Mouse (Mus musculus): ENCODE measurements at regions not wholly inside any gene's neighbourhood (a gene's known extent, or its start where the extent isn't known, plus 50 kb on each side); places are given as distances from the start of the nearest gene placed in this dataset.
A peak's percentile ranks its signal among the peaks of the same experiment; 100 is the strongest.

DNA sequence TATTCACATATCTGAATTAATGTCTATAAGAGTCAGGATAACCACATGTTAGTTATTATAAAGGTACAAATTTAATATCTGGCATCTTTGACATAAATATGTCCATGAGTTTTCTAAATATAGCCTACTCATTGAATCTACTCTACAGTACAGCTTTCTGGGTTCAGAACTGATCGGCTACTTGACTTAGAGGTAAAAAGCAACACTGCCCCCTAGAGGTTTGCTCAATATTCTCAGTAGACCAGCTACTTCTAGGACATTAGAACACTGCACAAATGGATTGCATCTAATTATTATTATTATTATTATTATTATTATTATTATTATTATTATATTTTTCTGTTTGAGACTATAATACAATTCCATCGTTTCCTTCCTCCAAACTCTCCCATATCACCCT, 418.8 kb upstream of the Tpm3-rs7 start:
- peak; percentile 9 for DNase-seq (ENCODE audit: low spot score)

DNA sequence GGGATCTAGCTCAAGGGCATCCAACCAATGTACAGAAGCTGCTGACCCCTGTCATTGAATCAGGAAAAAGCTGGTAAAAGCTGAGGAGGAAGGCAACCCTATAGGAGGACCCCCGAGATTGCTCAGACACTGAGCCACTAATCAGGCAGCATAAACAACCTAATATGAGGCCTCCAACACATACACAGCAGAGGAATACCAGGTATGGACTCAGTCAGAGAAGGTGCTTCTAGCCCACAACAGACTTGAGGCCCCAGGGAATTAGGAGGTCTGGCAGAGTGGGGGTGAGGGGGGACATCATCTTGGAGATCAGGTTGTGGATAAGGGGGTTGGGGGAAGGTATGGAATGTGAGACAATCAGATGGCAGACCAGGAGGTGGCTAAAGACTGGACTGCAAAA, 413.2 kb upstream of the Tpm3-rs7 start:
- no peak for DNase-seq (ENCODE audit: low spot score)

DNA sequence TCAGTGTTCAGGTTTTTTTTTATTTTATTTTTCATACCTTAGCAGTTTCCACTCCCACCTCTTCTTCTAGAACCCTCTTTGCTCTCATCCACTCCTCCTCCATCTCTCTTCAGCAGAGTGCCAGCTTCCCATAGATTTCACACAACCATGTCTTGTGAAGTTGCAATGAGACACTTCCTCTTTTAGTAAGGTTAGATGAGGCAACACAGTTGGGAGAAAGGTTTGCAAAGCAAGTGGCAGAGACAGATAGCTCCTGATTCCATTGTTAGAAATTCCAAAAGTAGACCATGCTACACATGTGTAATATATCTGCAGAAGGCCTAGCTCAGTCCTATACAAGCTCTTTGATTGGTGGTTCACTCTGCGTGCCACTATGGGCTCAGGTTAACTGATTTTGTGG, 397.3 kb upstream of the Tpm3-rs7 start:
- no peak for DNase-seq (ENCODE audit: low spot score)

All from c-Kit-positive CD71-positive TER-119-positive erythroid progenitor cells, embryonic 14.5 days (primary cell).